Mouse (Mus musculus) erythroblast, embryonic 14.5 days (primary cell): ENCODE measurements at regions not wholly inside any gene's neighbourhood (a gene's known extent, or its start where the extent isn't known, plus 50 kb on each side); places are given as distances from the start of the nearest gene placed in this dataset.

ENCODE experiments used
- GATA1 ChIP-seq: IDR thresholded peaks from 2 replicates; pipeline ENCODE4 v1.6.1; 2012; ENCODE audit warnings: low read length, inconsistent platforms, mixed read lengths
- TAL1 ChIP-seq: IDR thresholded peaks from 3 replicates; pipeline ENCODE4 v1.6.1; 2012; ENCODE audit warnings: low read length, inconsistent platforms, mixed read lengths

DNA sequence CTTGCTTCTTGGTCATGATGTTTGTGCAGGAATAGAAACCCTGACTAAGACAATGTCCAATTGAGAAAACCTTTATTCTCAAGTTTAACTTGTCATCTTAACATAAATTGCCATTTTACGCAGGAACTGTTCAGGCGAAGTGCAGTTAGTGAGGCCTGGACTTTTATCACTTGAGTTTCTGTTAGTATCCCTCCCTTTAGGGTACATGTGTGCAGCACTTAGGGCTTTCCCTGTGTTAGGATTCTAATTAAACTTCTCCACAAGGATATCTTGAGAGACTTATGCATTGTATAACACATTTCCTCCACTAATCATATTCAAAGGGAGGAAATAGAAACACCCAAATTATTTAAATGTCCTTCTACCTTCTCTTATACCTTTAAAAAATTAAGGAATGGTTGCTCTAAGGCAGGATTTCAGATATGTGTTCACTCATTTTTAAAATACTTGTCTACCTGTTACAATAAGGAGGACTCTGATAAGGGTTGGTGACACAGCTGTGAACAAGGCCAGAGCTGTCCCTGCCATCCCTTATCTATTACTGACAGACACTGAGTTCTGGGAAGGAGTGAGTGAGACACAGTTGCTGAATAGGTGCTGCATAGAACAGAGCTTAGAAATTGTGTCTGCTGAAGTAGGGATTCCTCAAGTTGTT, 115.2 kb downstream of the Ogfrl1 start:
- TF ChIP-seq GATA1 (peak; percentile 95), TAL1 (peak; percentile 96)
